Mouse (Mus musculus) neural tube, embryonic 15.5 days (tissue): ENCODE results near the gene Plxna1. TPM values are rescaled to one million over a fixed set of nuclear protein-coding genes. Genes with fewer than 3 reads are reported as not detected.

Experiments used
- ATAC-seq: fragments of 200-750 bp; cut with Nextera tagmentation; 2 replicates; pipeline ENCODE4 v1.8.0; 2017; ENCODE audit warnings: mild to moderate bottlenecking, moderate TSS enrichment, moderate library complexity; ENCODE audit not compliant: low FRiP score
- H3K27ac ChIP-seq: fragments of 300-500 bp; sonication (generic); replicated peaks from 2 replicates; pipeline ENCODE4 v1.5.1; 2015; ENCODE audit warnings: mild to moderate bottlenecking, inconsistent platforms
- H3K27me3 ChIP-seq: fragments of 300-500 bp; sonication (generic); replicated peaks from 2 replicates; pipeline ENCODE4 v1.6.1; 2015; ENCODE audit warnings: inconsistent platforms
- H3K36me3 ChIP-seq: fragments of 300-500 bp; sonication (generic); 2 replicates; pipeline ENCODE4 v1.6.1; 2015; ENCODE audit warnings: inconsistent platforms
- H3K4me1 ChIP-seq: fragments of 300-500 bp; sonication (generic); 2 replicates; pipeline ENCODE4 v1.6.1; 2015; ENCODE audit warnings: inconsistent platforms
- H3K4me2 ChIP-seq: fragments of 300-500 bp; sonication (generic); 2 replicates; pipeline ENCODE4 v1.6.1; 2015; ENCODE audit warnings: inconsistent platforms, mild to moderate bottlenecking, moderate library complexity
- H3K4me3 ChIP-seq: fragments of 300-500 bp; sonication (generic); replicated peaks from 2 replicates; pipeline ENCODE4 v1.5.1; 2015; ENCODE audit warnings: mild to moderate bottlenecking, inconsistent platforms
- H3K9ac ChIP-seq: fragments of 300-500 bp; sonication (generic); replicated peaks from 2 replicates; pipeline ENCODE4 v1.6.1; 2015; ENCODE audit warnings: mild to moderate bottlenecking, inconsistent platforms
- H3K9me3 ChIP-seq: fragments of 300-500 bp; sonication (generic); replicated peaks from 2 replicates; pipeline ENCODE4 v1.6.1; 2016; ENCODE audit warnings: inconsistent platforms
- whole genome bisulfite sequencing: fragments of 180-500 bp; shearing (Covaris S2); methylation state at CpG from one replicate; pipeline ENCODE4 v1.1.7; 2015; ENCODE audit warnings: mixed read lengths; 5-methylcytosine and 5-hydroxymethylcytosine counted together
- polyA plus RNA-seq: library from polyadenylated mRNA; unstranded; fragments of >200 nt; fragmentation: Nextera tagmentation; extraction: Ambion mirVana; gene quantifications from 2 replicates; pipeline ENCODE4 v1.2.1, GENCODE M21; 2015

Plxna1 gene
- polyA plus RNA-seq, 1 experiment from 2014 or later: 36.4 TPM

DNA sequence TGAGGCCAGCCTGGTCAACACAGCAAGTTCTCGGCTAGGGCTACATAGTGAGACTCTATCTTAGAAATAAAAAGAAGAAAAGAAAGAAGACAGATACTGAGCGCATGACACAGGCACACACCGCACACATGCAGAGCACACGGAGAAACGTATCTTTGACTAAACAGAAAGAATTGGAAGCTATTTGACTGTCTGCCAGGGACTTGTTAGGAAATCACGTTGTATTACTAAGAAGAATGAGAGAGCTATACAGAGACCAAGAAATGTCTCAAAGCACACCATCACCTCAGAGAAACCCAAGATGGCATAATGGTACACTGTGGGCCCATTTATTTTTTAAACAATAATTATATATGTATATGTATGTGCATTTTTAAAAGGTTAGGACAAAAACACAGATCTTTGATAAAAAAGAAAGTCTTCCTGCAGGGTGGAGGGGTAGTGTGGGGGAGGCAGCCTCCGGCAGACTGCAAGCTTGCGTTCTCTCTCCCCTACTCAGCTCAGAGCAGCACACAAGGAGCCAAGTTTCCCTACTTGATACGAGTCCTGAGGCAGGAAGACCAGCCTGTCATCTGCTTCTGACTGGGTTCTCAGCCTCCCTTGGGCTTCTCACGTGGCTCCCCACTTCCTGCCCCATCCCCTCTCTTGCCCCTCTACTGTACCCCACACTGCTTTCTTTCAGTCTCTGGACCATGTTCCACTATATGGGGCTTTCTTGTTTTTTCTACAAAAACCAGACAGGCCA lies 90.5 kb downstream of the Plxna1 start:
- H3K4me1 ChIP-seq: no peaks in the 10 kb centered on the region
- no peaks in the 10 kb centered on the region for H3K9me3 ChIP-seq
- no peak overlapping the region for H3K27ac ChIP-seq
- H3K9ac ChIP-seq: 0 out of 2 replicates have a peak overlapping the region, but pooled peaks have one; percentile 3
- no peak for ATAC-seq
- no peaks in the 10 kb centered on the region for H3K27me3 ChIP-seq
- H3K36me3 ChIP-seq: no peaks in the 10 kb centered on the region
- no peak overlapping the region for H3K4me2 ChIP-seq
- WGBS: 65% methylated on average over 10 of the region's 10 CpGs
- H3K4me3 ChIP-seq: no peak overlapping the region

DNA sequence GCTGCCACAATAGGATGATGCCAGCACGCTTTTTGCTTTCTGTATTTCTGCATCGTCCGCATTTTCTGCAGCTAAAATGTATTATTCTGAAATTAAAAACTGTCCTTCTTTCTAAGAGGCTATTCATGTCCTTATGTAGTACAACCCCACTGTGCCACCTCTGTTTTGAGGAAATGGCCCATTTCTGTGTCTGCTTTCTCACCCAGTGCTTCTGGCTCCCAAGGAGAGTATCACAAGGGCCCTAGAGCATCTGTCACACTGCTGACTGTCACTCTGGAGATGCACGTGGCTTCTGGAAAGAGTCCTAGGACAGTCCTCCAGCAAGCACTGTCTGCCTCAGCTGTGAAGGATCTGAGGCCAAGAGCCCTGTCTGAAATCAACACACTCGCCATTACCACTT lies 95.2 kb downstream of the Plxna1 start:
- Histone ChIP-seq H3K27ac (no peak overlapping the region), H3K4me3 (no peak overlapping the region), H3K9me3 (no peaks in the 10 kb centered on the region), H3K36me3 (no peaks in the 10 kb centered on the region), H3K4me2 (no peak overlapping the region), H3K27me3 (no peaks in the 10 kb centered on the region), H3K4me1 (no peaks in the 10 kb centered on the region), H3K9ac (no peak overlapping the region)
- ATAC-seq: no peak
- WGBS: 73% methylated on average over 5 of the region's 5 CpGs

Other genes with a start within 250 kb of the Plxna1 start
- gene Chchd6, start 233.0 kb upstream of the Plxna1 start, polyA plus RNA-seq: 155 and 174 TPM in 2 replicates